Mouse (Mus musculus): ENCODE results near the gene Dnmbp. TPM values are rescaled to one million over a fixed set of nuclear protein-coding genes. Genes with fewer than 3 reads are reported as not detected.

The Dnmbp gene
- total and polyA plus RNA-seq, 3 experiments, result 5.4 to 9.4 TPM; not detected in 1

DNA sequence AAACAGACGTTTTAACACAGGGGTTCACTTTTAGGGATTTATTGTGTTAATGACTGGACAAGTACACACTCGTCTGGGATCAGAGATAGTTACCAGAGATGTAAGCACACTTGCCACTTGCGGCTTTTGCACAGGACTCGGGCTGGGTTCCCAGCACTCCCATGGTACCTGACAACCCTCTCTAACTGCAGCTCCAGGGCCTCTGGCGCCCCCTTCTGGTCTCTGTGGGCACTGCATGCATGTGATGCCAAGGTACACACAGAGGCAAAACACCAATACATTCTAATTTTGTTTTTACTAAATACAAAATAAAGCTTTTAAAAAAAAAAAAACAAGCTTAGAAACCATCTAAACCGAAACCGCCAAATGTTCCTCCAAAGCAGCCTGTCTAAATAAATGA is 58.4 kb downstream of the Dnmbp start:
- no peak overlapping the region for H3K27ac ChIP-seq (ENCODE audit: control insufficient read depth, low read depth, low read length)
- H3K4me3 ChIP-seq (ENCODE audit: control insufficient read depth in 1 of 2, insufficient read depth in 1 of 2, low read depth in 2 of 2, low read length in 2 of 2), result no peak overlapping the region
- H3K9me3 ChIP-seq (replicated peaks; ENCODE audit: insufficient read depth, low read length), result no peaks in the 10 kb centered on the region
- no peaks in the 10 kb centered on the region for H3K27me3 ChIP-seq (ENCODE audit: control insufficient read depth in 1 of 2, insufficient read depth in 2 of 2, low read length in 2 of 2)
- H3K79me2 ChIP-seq (ENCODE audit: control insufficient read depth, insufficient read depth, low read length, poor library complexity), result no peaks in the 10 kb centered on the region
- no peaks in the 10 kb centered on the region; a peak in 1 of 4 replicates for H3K4me1 ChIP-seq (ENCODE audit: control insufficient read depth in 1 of 2, insufficient read depth in 2 of 2, low read length in 2 of 2)
- no peaks in the 10 kb centered on the region for H3K36me3 ChIP-seq (ENCODE audit: control insufficient read depth in 1 of 2, insufficient read depth in 2 of 2, low read length in 2 of 2)
- no peak for TF ChIP-seq MAX (IDR thresholded peaks at IDR 0.05; ENCODE audit: low read length)
- TF ChIP-seq RAD21 (IDR thresholded peaks at IDR 0.05; ENCODE audit: low read depth, low read length), result peak; percentile 18
- TF ChIP-seq CTCF (IDR thresholded peaks at IDR 0.05 in 2 of 3, conservative IDR thresholded peaks at IDR 0.05 in 1 of 3; ENCODE audit: control insufficient read depth in 1 of 3, insufficient read depth in 1 of 3, low read depth in 2 of 3, low read length in 3 of 3, poor library complexity in 1 of 3, severe bottlenecking in 1 of 3), result peak; percentile 59 to 76 (median 72)
- no peak overlapping the region for H3K9ac ChIP-seq (ENCODE audit: control insufficient read depth, low read depth, low read length, poor library complexity, severe bottlenecking)
- peak; percentile 28 for DNase-seq (ENCODE audit: low read depth, low spot score)

- Histone ChIP-seq H3K4me3 (ENCODE audit: control insufficient read depth in 1 of 2, insufficient read depth in 1 of 2, low read depth in 2 of 2, low read length in 2 of 2) (no peak overlapping the region), H3K9me3 (replicated peaks; ENCODE audit: insufficient read depth, low read length) (no peaks in the 10 kb centered on the region), H3K27me3 (ENCODE audit: control insufficient read depth in 1 of 2, insufficient read depth in 2 of 2, low read length in 2 of 2) (no peaks in the 10 kb centered on the region), H3K79me2 (ENCODE audit: control insufficient read depth, insufficient read depth, low read length, poor library complexity) (no peaks in the 10 kb centered on the region), H3K27ac (ENCODE audit: control insufficient read depth, low read depth, low read length) (no peak overlapping the region), H3K4me1 (ENCODE audit: control insufficient read depth in 1 of 2, insufficient read depth in 2 of 2, low read length in 2 of 2) (no peaks in the 10 kb centered on the region; a peak in 1 of 4 replicates), H3K36me3 (ENCODE audit: control insufficient read depth in 1 of 2, insufficient read depth in 2 of 2, low read length in 2 of 2) (no peaks in the 10 kb centered on the region), H3K9ac (ENCODE audit: control insufficient read depth, low read depth, low read length, poor library complexity, severe bottlenecking) (no peak overlapping the region)
- DNase-seq (ENCODE audit: low read depth, low spot score), result no peak
- TF ChIP-seq CHD1 (IDR thresholded peaks at IDR 0.05; ENCODE audit: low read depth, low read length) (no peak), RCOR1 (IDR thresholded peaks at IDR 0.05; ENCODE audit: low read depth, low read length) (no peak), NRF1 (IDR thresholded peaks at IDR 0.05; ENCODE audit: insufficient read depth, low read depth, low read length, poor library complexity, severe bottlenecking) (no peak), CHD2 (IDR thresholded peaks at IDR 0.05; ENCODE audit: low read length) (no peak), ZC3H11A (IDR thresholded peaks at IDR 0.05; ENCODE audit: low read depth, low read length) (no peak), USF1 (IDR thresholded peaks at IDR 0.05; ENCODE audit: low read depth, low read length) (no peak), KAT2A (conservative IDR thresholded peaks at IDR 0.05; ENCODE audit: low read depth, low read length) (no peak), ZNF384 (IDR thresholded peaks at IDR 0.05; ENCODE audit: low read depth, low read length) (no peak), SIN3A (IDR thresholded peaks at IDR 0.05; ENCODE audit: low read length) (no peak), MAX (IDR thresholded peaks at IDR 0.05; ENCODE audit: low read length) (no peak), MYC (IDR thresholded peaks at IDR 0.05; ENCODE audit: low read depth, low read length) (no peak), POLR2AphosphoS5 (IDR thresholded peaks at IDR 0.05; ENCODE audit: borderline replicate concordance, low read depth, low read length) (no peak), NELFE (IDR thresholded peaks at IDR 0.05; ENCODE audit: low read depth, low read length) (no peak), BHLHE40 (IDR thresholded peaks at IDR 0.05; ENCODE audit: borderline replicate concordance, low read depth, low read length) (no peak), GABPA (IDR thresholded peaks at IDR 0.05; ENCODE audit: low read depth, low read length) (no peak)
Measured at GRCm38 (mm10) chr19:43880420-43880819, 59.6 kb downstream of the Dnmbp start.

All from MEL (cell line).